Mouse (Mus musculus): ENCODE data around the gene Gm43638. TPM values are rescaled to one million over a fixed set of nuclear protein-coding genes. Genes with fewer than 3 reads are reported as not detected.
"Not testable (repeated sequence)": the region's sequence is repeated elsewhere in the genome, so short reads cannot be mapped to it uniquely, and the experiment has no call there.

Gene Gm43638
- polyA plus RNA-seq, 1 experiment, result not detected

GRCm38 (mm10) chr5:87436264-87436663 lies 50.3 kb downstream of the Gm43638 start:
- Histone ChIP-seq H3K4me3 (ENCODE audit: control insufficient read depth, insufficient read depth, low read length) (no peak overlapping the region), H3K36me3 (ENCODE audit: control insufficient read depth, insufficient read depth, low read length) (no peaks in the 10 kb centered on the region), H3K27me3 (ENCODE audit: control insufficient read depth, insufficient read depth, low read length) (no peaks in the 10 kb centered on the region), H3K27ac (ENCODE audit: control insufficient read depth, insufficient read depth, low read length) (no peak overlapping the region), H3K4me1 (replicated peaks; ENCODE audit: control insufficient read depth, insufficient read depth, low read length) (no peaks in the 10 kb centered on the region)
- no peak for DNase-seq
- WGBS, result 54% methylated on average over 3 of the region's 3 CpGs
- TF ChIP-seq POLR2A (IDR thresholded peaks at IDR 0.05; ENCODE audit: control insufficient read depth, extremely low read depth, insufficient read depth, low read length, poor library complexity) (no peak), CTCF (IDR thresholded peaks at IDR 0.05; ENCODE audit: borderline replicate concordance, control insufficient read depth, extremely low read depth, insufficient read depth, low read length, poor library complexity) (no peak)

- WGBS, result 78% methylated on average over 3 of the region's 3 CpGs
These were observed 60.9 kb downstream of the Gm43638 start for GRCm38 (mm10) chr5:87425676-87426075.

GRCm38 (mm10) chr5:87424041-87424440 lies 62.6 kb downstream of the Gm43638 start, which contains the start of gene Ugt2b38:
Ugt2b38 (minus strand) TSS chr5:87424203.
- DNase-seq; H3K36me3 ChIP-seq (ENCODE audit: control insufficient read depth, insufficient read depth, low read length); H3K4me1 ChIP-seq (replicated peaks; ENCODE audit: control insufficient read depth, insufficient read depth, low read length); H3K27me3 ChIP-seq (ENCODE audit: control insufficient read depth, insufficient read depth, low read length); H3K27ac ChIP-seq (ENCODE audit: control insufficient read depth, insufficient read depth, low read length); H3K4me3 ChIP-seq (ENCODE audit: control insufficient read depth, insufficient read depth, low read length): not testable (repeated sequence)
- WGBS, result 98% methylated on average over 1 of the region's 2 CpGs

More at GRCm38 (mm10) chr5:87425676-87426075, 60.9 kb downstream of the Gm43638 start:
- H3K27ac ChIP-seq (ENCODE audit: control insufficient read depth, insufficient read depth, low read length), result no peak overlapping the region
- no peak overlapping the region for H3K4me3 ChIP-seq (ENCODE audit: control insufficient read depth, insufficient read depth, low read length)
- DNase-seq, result no peak
- no peaks in the 10 kb centered on the region for H3K36me3 ChIP-seq (ENCODE audit: control insufficient read depth, insufficient read depth, low read length)
- H3K4me1 ChIP-seq (replicated peaks; ENCODE audit: control insufficient read depth, insufficient read depth, low read length), result no peaks in the 10 kb centered on the region
- no peaks in the 10 kb centered on the region for H3K27me3 ChIP-seq (ENCODE audit: control insufficient read depth, insufficient read depth, low read length)
- TF ChIP-seq CTCF (IDR thresholded peaks at IDR 0.05; ENCODE audit: borderline replicate concordance, control insufficient read depth, extremely low read depth, insufficient read depth, low read length, poor library complexity) (no peak), POLR2A (IDR thresholded peaks at IDR 0.05; ENCODE audit: control insufficient read depth, extremely low read depth, insufficient read depth, low read length, poor library complexity) (no peak)

Other genes with a start within 250 kb of the Gm43638 start
- not detected in 2 replicates for gene Ugt2b37, start 232.0 kb downstream of the Gm43638 start, polyA plus RNA-seq (2012; rRNA removed)
- gene Ugt2a3, start 149.6 kb downstream of the Gm43638 start, polyA plus RNA-seq (2012; rRNA removed), result 0.10 TPM in 1 of 2 replicates, not detected in the other
- gene Ugt2b38, start 62.6 kb downstream of the Gm43638 start, polyA plus RNA-seq (2012; rRNA removed), result not detected in 2 replicates
- gene Ugt2a2, start 4.5 kb downstream of the Gm43638 start, polyA plus RNA-seq (2012; rRNA removed), result not detected in 2 replicates
- gene Ugt2a1, start 4.1 kb upstream of the Gm43638 start, polyA plus RNA-seq (2012; rRNA removed), result not detected in 2 replicates
- gene Sult1b1, start 51.4 kb upstream of the Gm43638 start, polyA plus RNA-seq (2012; rRNA removed), result not detected in 2 replicates
- gene Sult1d1, start 82.2 kb upstream of the Gm43638 start, polyA plus RNA-seq (2012; rRNA removed), result 0.04 and 0.08 TPM in 2 replicates
- gene Sult1e1, start 104.8 kb upstream of the Gm43638 start, polyA plus RNA-seq (2012; rRNA removed), result not detected in 2 replicates
- 0.34 and 0.88 TPM in 2 replicates for gene Csn1s1, start 179.4 kb upstream of the Gm43638 start, polyA plus RNA-seq (2012; rRNA removed)
- 41.8 and 47.3 TPM in 2 replicates for gene Csn2, start 212.8 kb upstream of the Gm43638 start, polyA plus RNA-seq (2012; rRNA removed)